Comparison of ENCODE assay signal across 1 mouse cellular context in genomic region chr4:129057533-129058206, GRCm38 (mm10).
TF ChIP-seq lines count a peak whose summit lies in the region.

No protein-coding gene starts in this region.

TF ChIP-seq in CH12.LX, 34 proteins besides CTCF, POLR2A, EP300 and RAD21 (continued from another document):
- TF ChIP-seq KAT2A (IDR thresholded peaks at IDR 0.05; ENCODE audit: insufficient replicate concordance, low read length) (0 out of 2 replicates have a peak, but pooled peaks have one; percentile 26), HCFC1 (IDR thresholded peaks at IDR 0.05; ENCODE audit: low read depth, low read length) (0 out of 2 replicates have a peak, but pooled peaks have one; percentile 9), SIN3A (IDR thresholded peaks at IDR 0.05; ENCODE audit: low read length) (no peak; the same call in 1 of the 2 replicates), ZNF384 (IDR thresholded peaks at IDR 0.05; ENCODE audit: low read depth, low read length) (no peak), USF2 (conservative IDR thresholded peaks at IDR 0.05; ENCODE audit: low read depth, low read length) (peak; percentile 49), MXI1 (IDR thresholded peaks at IDR 0.05; ENCODE audit: low read depth, low read length) (peak; percentile 30; the same call in 1 of the 2 replicates), CHD1 (IDR thresholded peaks at IDR 0.05; ENCODE audit: low read depth, low read length) (no peak), ELF1 (IDR thresholded peaks at IDR 0.05; ENCODE audit: low read depth, low read length) (peak; percentile 53; the same call in 1 of the 2 replicates), ZKSCAN1 (IDR thresholded peaks at IDR 0.05; ENCODE audit: borderline replicate concordance, low read depth, low read length) (no peak), GABPA (IDR thresholded peaks at IDR 0.05; ENCODE audit: insufficient replicate concordance, low read depth, low read length) (no peak), NRF1 (IDR thresholded peaks at IDR 0.05; ENCODE audit: low read depth, low read length) (peak; percentile 96), SMC3 (IDR thresholded peaks at IDR 0.05; ENCODE audit: low read depth, low read length) (no peak)
